Mouse (Mus musculus) urinary bladder, postnatal 14 days (tissue): ENCODE results near the gene Mafb.

Experiments
- DNase-seq: peaks from one replicate; pipeline ENCODE4 v3.0.0; 2021; ENCODE audit warnings: low spot score

Gene Mafb

GRCm38 (mm10) chr2:160363201-160363600 lies 3.7 kb downstream of the Mafb start:
- no peak for DNase-seq

GRCm38 (mm10) chr2:160361442-160362121 lies 5.3 kb downstream of the Mafb start:
- DNase-seq, result no peak

GRCm38 (mm10) chr2:160360234-160360874 lies 6.5 kb downstream of the Mafb start:
- no peak for DNase-seq

GRCm38 (mm10) chr2:160358896-160359295 lies 8.0 kb downstream of the Mafb start:
- no peak for DNase-seq

GRCm38 (mm10) chr2:160357442-160357841 lies 9.4 kb downstream of the Mafb start:
- no peak for DNase-seq

GRCm38 (mm10) chr2:160356132-160356531 lies 10.7 kb downstream of the Mafb start:
- DNase-seq, result no peak

GRCm38 (mm10) chr2:160354319-160354718 lies 12.5 kb downstream of the Mafb start:
- DNase-seq, result no peak

- DNase-seq, result peak; percentile 64
These were observed 13.3 kb downstream of the Mafb start for GRCm38 (mm10) chr2:160353581-160353980.

GRCm38 (mm10) chr2:160351038-160351574 lies 15.8 kb downstream of the Mafb start:
- DNase-seq, result peak; percentile 27

- no peak for DNase-seq
These were observed 17.3 kb downstream of the Mafb start for GRCm38 (mm10) chr2:160349578-160349977.

- DNase-seq, result no peak
These were observed 18.1 kb downstream of the Mafb start for GRCm38 (mm10) chr2:160348796-160349195.

GRCm38 (mm10) chr2:160348072-160348604 lies 18.7 kb downstream of the Mafb start:
- no peak for DNase-seq

GRCm38 (mm10) chr2:160345644-160346043 lies 21.2 kb downstream of the Mafb start:
- peak; percentile 58 for DNase-seq

GRCm38 (mm10) chr2:160340121-160340520 lies 26.7 kb downstream of the Mafb start:
- DNase-seq, result no peak

GRCm38 (mm10) chr2:160339595-160339994 lies 27.3 kb downstream of the Mafb start:
- no peak for DNase-seq

GRCm38 (mm10) chr2:160336053-160336452 lies 30.8 kb downstream of the Mafb start:
- DNase-seq, result no peak

GRCm38 (mm10) chr2:160335043-160335442 lies 31.8 kb downstream of the Mafb start:
- DNase-seq, result no peak

GRCm38 (mm10) chr2:160334111-160334661 lies 32.7 kb downstream of the Mafb start, which contains the start of gene Gm826:
Gene Gm826, minus strand, starts transcription at chr2:160334162.
- DNase-seq, result no peak

GRCm38 (mm10) chr2:160332516-160333325 lies 34.1 kb downstream of the Mafb start:
- DNase-seq, result peak; percentile 33

GRCm38 (mm10) chr2:160328886-160329285 lies 38.0 kb downstream of the Mafb start:
- DNase-seq, result no peak

GRCm38 (mm10) chr2:160327716-160328115 lies 39.1 kb downstream of the Mafb start:
- DNase-seq, result no peak

GRCm38 (mm10) chr2:160327167-160327566 lies 39.7 kb downstream of the Mafb start:
- no peak for DNase-seq
